Mouse (Mus musculus) hindbrain, embryonic 14.5 days (tissue): Measurements from ENCODE around the gene Gatd1. TPM values are rescaled to one million over a fixed set of nuclear protein-coding genes. Genes with fewer than 3 reads are reported as not detected.
A peak's percentile ranks its signal among the peaks of the same experiment; 100 is the strongest.

Source experiments
- ATAC-seq: fragments of 200-750 bp; cut with Nextera tagmentation; 2 replicates; pipeline ENCODE4 v1.8.0; 2017; ENCODE audit warnings: moderate number of reproducible peaks, mild to moderate bottlenecking, moderate TSS enrichment, moderate library complexity; ENCODE audit not compliant: low FRiP score
- DNase-seq: peaks from one replicate; pipeline ENCODE4 v3.0.0-alpha.2; 2015; ENCODE audit warnings: low spot score
- H3K27ac ChIP-seq: fragments of 300-500 bp; sonication (generic); 2 replicates; pipeline ENCODE4 v1.5.1; 2014; ENCODE audit warnings: mild to moderate bottlenecking, moderate library complexity
- H3K27me3 ChIP-seq: fragments of 300-500 bp; sonication (generic); 2 replicates; pipeline ENCODE4 v1.6.1; 2014; ENCODE audit warnings: mild to moderate bottlenecking, low read length, mixed read lengths; ENCODE audit not compliant: control insufficient read depth, insufficient read depth
- H3K36me3 ChIP-seq: fragments of 300-500 bp; sonication (generic); replicated peaks from 2 replicates; pipeline ENCODE4 v1.6.1; 2014; ENCODE audit not compliant: control insufficient read depth, insufficient read depth
- H3K4me1 ChIP-seq: fragments of 300-500 bp; sonication (generic); replicated peaks from 2 replicates; pipeline ENCODE4 v1.6.1; 2014; ENCODE audit warnings: antibody characterized with exemption, low read length, mixed read lengths; ENCODE audit not compliant: control insufficient read depth, insufficient read depth
- H3K4me2 ChIP-seq: fragments of 300-500 bp; sonication (generic); replicated peaks from 2 replicates; pipeline ENCODE4 v1.6.1; 2014; ENCODE audit warnings: mild to moderate bottlenecking, moderate library complexity
- H3K4me3 ChIP-seq: fragments of 300-500 bp; sonication (generic); replicated peaks from 2 replicates; pipeline ENCODE4 v1.5.1; 2014; ENCODE audit warnings: mild to moderate bottlenecking, low read length
- H3K9ac ChIP-seq: fragments of 300-500 bp; sonication (generic); 2 replicates; pipeline ENCODE4 v1.6.1; 2014
- H3K9me3 ChIP-seq: fragments of 300-500 bp; sonication (generic); 2 replicates; pipeline ENCODE4 v1.6.1; 2016; ENCODE audit warnings: low read length; ENCODE audit not compliant: control insufficient read depth
- WGBS: fragments of 180-500 bp; shearing (Covaris S2); extraction: QIAGEN DNeasy Blood & Tissue Kit; methylation state at CpG from one replicate; pipeline ENCODE4 v1.1.7; 2014; 5-methylcytosine and 5-hydroxymethylcytosine counted together
- polyA plus RNA-seq: library from polyadenylated mRNA; unstranded; fragments of >200 nt; fragmentation: Nextera tagmentation; extraction: Ambion mirVana; gene quantifications from 2 replicates; pipeline ENCODE4 v1.2.1, GENCODE M21; 2014

Gene Gatd1
- polyA plus RNA-seq, 1 experiment from 2014 or later: 43.4 TPM

DNA sequence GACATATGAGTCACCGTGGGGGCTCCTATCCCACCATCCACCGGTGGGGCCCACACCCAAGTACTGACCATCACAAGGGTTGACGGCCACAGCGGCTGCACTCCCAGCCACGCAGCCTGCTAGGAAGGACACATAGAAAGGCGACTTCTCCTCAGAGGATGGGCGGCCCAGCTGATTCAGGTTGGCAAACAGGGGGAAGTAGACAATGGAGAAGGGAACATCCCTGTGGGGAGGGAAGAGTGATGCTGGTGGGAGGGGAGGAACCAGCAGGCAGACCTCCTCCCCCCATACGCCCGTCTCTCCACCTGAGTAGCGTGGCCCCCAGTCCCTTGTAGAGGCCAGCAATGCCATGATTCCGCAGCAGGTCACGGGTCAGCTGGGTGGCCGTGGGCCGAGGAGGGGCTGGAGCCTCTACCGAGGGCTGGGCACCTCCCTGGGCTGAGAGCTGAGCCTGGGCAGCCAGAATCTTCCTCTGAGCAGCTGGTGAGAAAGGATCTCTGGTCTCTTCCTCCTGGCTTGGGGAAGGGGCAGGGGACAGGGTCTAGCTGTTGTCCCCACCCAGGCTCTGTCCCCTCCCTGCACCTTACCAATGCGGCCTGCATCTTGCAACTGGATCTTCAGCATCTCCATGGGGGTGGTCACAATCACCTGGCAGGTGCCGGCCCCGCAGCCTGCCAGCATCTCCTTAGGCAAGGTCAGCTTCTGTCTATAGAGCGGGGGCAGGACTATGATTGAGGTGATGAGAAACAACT, 17.7 kb upstream of the Gatd1 start:
- 92% methylated on average over 19 of the region's 19 CpGs for WGBS
- Histone ChIP-seq H3K4me3 (no peak overlapping the region), H3K9me3 (no peaks in the 10 kb centered on the region), H3K4me1 (peaks cover 37% of the 10 kb centered on the region), H3K27me3 (no peaks in the 10 kb centered on the region), H3K36me3 (peaks cover 47% of the 10 kb centered on the region), H3K27ac (no peak overlapping the region), H3K9ac (no peak overlapping the region), H3K4me2 (no peak overlapping the region)
- ATAC-seq: no peak
- DNase-seq: no peak

DNA sequence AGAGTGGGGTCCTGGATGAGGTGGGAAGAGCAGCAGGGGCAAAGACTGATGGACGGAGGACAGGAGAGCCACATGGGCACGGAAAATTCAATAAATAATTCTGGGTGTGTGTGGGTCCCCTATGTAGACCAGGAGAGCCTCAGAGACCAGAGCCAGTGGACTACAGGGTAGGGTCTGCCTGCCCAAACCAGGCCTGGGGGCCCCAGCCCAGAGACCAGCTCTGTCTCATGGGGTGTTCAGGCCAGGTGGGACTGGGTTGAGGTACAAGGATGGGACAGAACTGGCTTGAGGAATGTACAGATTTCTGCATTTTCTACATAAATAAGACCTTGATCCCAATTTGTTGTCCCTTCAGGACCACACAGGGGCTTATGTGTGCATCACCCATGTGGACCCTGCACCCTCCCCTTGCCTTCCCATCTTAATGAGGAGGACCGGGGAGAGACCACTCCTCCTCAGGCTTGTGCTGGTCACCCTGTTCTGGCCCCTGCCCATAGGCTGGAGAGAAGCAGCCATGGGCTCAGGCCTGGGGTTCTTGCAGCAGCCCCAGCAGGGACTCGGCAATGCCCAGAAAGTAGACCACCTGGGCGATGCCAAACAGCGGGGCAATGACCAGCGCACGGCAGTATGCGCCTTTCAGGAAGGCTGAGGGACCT, 16.8 kb upstream of the Gatd1 start:
- no peak overlapping the region for H3K27ac ChIP-seq
- no peak overlapping the region for H3K4me3 ChIP-seq
- H3K4me2 ChIP-seq: no peak overlapping the region
- H3K9ac ChIP-seq: no peak overlapping the region
- H3K4me1 ChIP-seq: peaks cover 28% of the 10 kb centered on the region
- no peaks in the 10 kb centered on the region for H3K27me3 ChIP-seq
- DNase-seq (no peak), ATAC-seq (no peak)
- 95% methylated on average over 9 of the region's 9 CpGs for WGBS
- H3K9me3 ChIP-seq: no peaks in the 10 kb centered on the region
- peaks cover 52% of the 10 kb centered on the region for H3K36me3 ChIP-seq

DNA sequence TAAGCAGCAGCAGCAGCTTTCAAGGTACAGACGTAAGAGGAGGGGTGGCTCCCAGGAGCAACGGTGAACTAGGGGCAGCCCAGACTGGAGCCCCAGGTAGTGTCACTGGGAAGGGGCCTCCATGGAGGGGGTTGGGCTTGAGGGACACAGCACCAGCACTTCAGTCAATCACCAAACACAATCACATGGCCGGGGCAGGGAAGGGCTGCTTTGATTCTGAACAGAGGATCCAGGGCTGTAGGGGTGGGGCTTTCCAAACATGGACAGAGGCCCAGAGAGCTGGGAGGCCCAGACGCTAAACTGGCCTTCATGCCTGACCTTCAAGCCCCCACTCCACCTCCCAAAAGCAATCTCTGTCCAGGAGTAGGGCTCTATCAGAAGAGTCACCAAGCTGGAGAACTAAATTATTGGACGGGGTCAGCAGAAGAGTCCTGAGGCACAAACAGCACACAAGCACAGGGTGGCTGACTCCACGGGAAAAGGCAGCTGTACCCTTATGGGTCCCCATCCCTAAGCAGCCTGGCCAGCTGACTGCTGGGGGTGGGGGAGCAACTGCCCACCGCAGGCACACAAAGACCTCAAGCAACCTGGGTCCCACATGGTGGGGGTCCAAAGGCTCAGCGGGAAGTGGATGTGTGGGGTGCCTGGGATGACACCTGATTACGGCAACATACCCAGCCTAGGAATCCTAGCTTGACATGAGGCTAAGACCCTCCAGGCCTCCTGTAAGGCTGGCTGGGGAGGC, 16.1 kb upstream of the Gatd1 start:
- peak overlapping the region; percentile 58 for H3K4me3 ChIP-seq
- no peak overlapping the region for H3K9ac ChIP-seq
- peaks cover 23% of the 10 kb centered on the region for H3K4me1 ChIP-seq
- peak overlapping the region; percentile 92 for H3K4me2 ChIP-seq
- H3K9me3 ChIP-seq: no peaks in the 10 kb centered on the region
- no peak for DNase-seq
- peak overlapping the region; percentile 80; the same call in 1 of the 2 replicates for H3K27ac ChIP-seq
- peaks cover 52% of the 10 kb centered on the region for H3K36me3 ChIP-seq
- H3K27me3 ChIP-seq: no peaks in the 10 kb centered on the region
- no peak for ATAC-seq
- 65% methylated on average over 9 of the region's 9 CpGs for WGBS

DNA sequence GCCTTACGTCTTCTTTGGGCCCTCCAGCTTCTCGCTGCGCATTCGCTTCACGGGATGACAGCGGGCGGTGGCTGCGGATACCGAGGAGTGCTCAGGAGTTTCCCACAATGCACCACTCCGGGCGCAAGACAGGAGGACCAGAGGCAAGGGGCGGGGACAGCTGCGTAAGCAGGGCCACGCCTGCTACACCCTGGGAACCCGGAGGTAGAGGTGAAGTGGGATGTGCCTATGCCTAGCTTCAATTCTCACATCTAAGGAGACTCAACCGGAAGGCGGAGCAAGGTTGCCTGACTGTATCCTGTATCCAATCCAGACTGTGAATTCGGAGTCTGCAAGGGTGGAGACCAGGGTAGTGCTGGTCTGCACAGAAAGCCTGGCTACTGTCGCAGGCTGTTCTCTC, 15.4 kb upstream of the Gatd1 start, which contains the start of gene Cend1:
Cend1 (minus strand) TSS at position 182 of the 400 bp plus-strand sequence.
- peak within 1 kb of the TSS; percentile 80 for H3K27ac ChIP-seq
- H3K9me3 ChIP-seq: no peaks in the 10 kb centered on the region
- DNase-seq (peak; percentile 76), ATAC-seq (peak; percentile 87)
- peak within 1 kb of the TSS; percentile 92 for H3K4me2 ChIP-seq
- 3% methylated on average over 19 of the region's 19 CpGs for WGBS
- peaks cover 23% of the 10 kb centered on the region for H3K4me1 ChIP-seq
- H3K27me3 ChIP-seq: no peaks in the 10 kb centered on the region
- peaks cover 52% of the 10 kb centered on the region for H3K36me3 ChIP-seq
- H3K4me3 ChIP-seq: peak within 1 kb of the TSS; percentile 58
- H3K9ac ChIP-seq: peak within 1 kb of the TSS; percentile 85

DNA sequence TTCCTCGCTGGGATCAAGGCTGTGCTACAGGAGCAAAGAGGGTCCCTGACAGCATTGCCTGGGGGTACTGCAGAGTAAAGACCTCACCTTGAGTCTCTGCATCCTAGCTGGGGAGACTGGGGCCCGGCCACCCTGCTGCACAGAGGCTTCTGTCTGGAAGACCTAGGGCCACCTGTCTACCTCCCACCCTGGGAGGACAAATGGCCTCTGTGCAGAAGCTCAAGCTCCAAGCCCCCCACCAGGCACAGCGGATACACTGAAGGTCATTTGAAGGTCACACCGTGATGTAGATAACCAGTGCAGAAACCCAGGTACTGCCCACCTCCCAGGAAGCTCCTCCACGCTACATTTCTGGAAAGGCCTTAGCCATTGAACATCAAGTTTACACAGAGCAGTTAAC, 14.8 kb upstream of the Gatd1 start:
- ATAC-seq (no peak), DNase-seq (no peak)
- Histone ChIP-seq H3K4me3 (peak overlapping the region; percentile 58), H3K9ac (peak overlapping the region; percentile 85), H3K4me1 (peaks cover 17% of the 10 kb centered on the region), H3K27me3 (no peaks in the 10 kb centered on the region), H3K9me3 (no peaks in the 10 kb centered on the region), H3K36me3 (peaks cover 50% of the 10 kb centered on the region), H3K4me2 (peak overlapping the region; percentile 92), H3K27ac (peak overlapping the region; percentile 80)
- 53% methylated on average over 5 of the region's 5 CpGs for WGBS

DNA sequence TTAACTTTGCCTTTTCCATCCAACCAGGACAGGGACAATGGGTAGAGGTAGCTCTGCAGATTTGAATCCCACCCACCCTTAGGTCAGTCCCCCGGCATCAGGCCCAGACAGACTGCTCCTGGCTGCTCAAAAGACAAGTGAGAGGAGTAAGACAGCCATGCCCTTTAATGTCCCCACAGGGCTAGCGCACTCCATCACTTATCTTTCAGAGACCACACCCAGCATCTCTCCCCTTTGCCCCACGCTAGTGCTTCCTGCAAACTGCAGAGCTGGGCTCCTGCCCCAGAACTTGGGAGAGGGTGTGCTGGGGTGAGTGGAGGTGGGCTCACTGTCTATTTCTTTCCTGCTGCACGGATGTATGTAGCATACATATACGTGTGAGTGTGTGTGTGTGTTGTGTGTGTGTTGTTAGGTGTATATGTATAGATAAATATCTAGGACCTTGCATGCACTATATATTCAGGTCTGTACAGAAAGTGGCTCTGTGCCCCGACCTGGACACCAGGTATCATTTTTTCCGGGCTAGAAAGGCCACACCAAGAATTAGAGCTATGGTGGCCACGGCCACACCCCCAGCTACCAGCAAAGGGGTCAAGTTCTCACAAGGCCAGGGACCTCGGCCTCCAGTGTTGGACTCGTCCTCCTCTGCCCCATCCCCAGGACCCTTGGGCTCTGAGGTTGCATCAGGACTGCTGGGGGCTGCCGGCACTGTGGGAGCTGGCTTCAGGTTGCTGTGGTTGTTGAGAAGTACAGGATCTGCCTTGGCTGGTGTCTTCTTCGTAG, 13.2 kb upstream of the Gatd1 start:
- Histone ChIP-seq H3K4me3 (no peak overlapping the region), H3K27ac (no peak overlapping the region), H3K36me3 (peaks cover 34% of the 10 kb centered on the region), H3K4me1 (peaks cover 11% of the 10 kb centered on the region), H3K27me3 (no peaks in the 10 kb centered on the region), H3K4me2 (no peak overlapping the region), H3K9ac (no peak overlapping the region), H3K9me3 (no peaks in the 10 kb centered on the region)
- DNase-seq (no peak), ATAC-seq (no peak)
- WGBS: 87% methylated on average over 12 of the region's 12 CpGs

DNA sequence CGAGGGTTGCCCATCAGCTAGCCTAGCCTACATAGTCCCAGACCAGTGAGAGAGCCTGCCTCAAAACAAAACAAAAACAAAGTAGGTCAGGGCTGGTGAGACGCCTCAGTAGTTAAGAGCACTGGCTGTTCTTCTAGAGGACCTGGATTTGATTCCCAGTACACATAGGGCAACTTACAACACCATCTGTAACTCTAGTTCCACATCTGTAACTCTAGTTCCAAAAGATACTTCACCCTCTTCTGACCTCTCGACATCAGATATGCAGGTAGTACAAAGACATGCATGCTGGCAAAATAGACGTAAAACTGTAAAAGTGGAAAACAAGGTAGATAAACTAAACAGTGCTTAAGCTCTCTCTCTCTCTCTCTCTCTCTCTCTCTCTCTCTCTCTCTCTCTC, 9.9 kb upstream of the Gatd1 start:
- DNase-seq: no peak
- Histone ChIP-seq H3K9me3 (no peaks in the 10 kb centered on the region), H3K27me3 (no peaks in the 10 kb centered on the region), H3K4me3 (no peak overlapping the region), H3K36me3 (peaks cover 13% of the 10 kb centered on the region), H3K4me2 (no peak overlapping the region), H3K9ac (no peak overlapping the region), H3K4me1 (peaks cover 8% of the 10 kb centered on the region), H3K27ac (no peak overlapping the region)
- ATAC-seq: no peak
- 75% methylated on average over 4 of the region's 4 CpGs for WGBS

DNA sequence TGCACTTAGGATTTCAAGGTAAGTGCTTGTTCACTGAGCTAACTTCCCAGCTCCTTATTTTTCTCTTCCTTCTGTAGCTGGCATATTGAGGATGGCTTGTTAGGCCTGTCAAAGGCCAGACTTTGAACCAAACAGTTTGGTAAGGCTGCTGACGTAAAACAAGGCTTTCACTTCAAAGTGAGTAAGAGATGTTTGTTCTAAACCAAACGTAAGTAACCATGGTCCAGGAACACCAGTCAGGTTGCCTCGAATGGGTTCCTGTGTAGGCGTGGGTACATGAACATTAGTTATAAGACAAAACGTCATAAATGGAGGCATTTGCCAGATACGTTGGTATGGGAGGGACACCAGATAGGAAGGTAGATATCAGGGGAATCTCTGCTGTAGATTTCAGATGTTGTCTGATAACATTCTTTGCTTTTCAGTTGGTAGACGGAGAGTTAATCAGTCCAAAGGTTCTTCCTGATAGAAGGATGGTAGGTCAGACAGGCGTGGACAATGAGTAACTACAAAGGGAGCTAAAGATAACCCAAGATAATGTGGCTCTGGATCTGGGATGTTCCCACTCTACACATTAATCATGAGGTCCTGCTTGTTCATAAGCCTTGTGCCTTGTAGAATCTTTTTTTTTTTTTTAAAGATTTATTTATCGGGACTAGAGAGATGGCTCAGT, 6.2 kb upstream of the Gatd1 start:
- no peak overlapping the region for H3K27ac ChIP-seq
- H3K4me1 ChIP-seq: no peaks in the 10 kb centered on the region
- H3K4me3 ChIP-seq: no peak overlapping the region
- H3K36me3 ChIP-seq: no peaks in the 10 kb centered on the region
- no peak for ATAC-seq
- H3K27me3 ChIP-seq: no peaks in the 10 kb centered on the region
- H3K4me2 ChIP-seq: no peak overlapping the region
- WGBS: 86% methylated on average over 9 of the region's 9 CpGs
- H3K9me3 ChIP-seq: no peaks in the 10 kb centered on the region
- DNase-seq: no peak
- no peak overlapping the region for H3K9ac ChIP-seq
